Mouse (Mus musculus) midbrain, embryonic 16.5 days (tissue): ENCODE results near the gene Espn. TPM values are rescaled to one million over a fixed set of nuclear protein-coding genes. Genes with fewer than 3 reads are reported as not detected.

Experiments used
- ATAC-seq: fragments of 200-750 bp; cut with Nextera tagmentation; 2 replicates; pipeline ENCODE4 v1.8.0; 2017; ENCODE audit warnings: moderate TSS enrichment
- H3K27ac ChIP-seq: fragments of 300-500 bp; sonication (generic); 2 replicates; pipeline ENCODE4 v1.5.1; 2014; ENCODE audit warnings: mild to moderate bottlenecking, low read length, mixed read lengths
- H3K27me3 ChIP-seq: fragments of 300-500 bp; sonication (generic); 2 replicates; pipeline ENCODE4 v1.6.1; 2014; ENCODE audit warnings: low read depth, low read length, mixed read lengths; ENCODE audit not compliant: control insufficient read depth, insufficient read depth
- H3K36me3 ChIP-seq: fragments of 300-500 bp; sonication (generic); 2 replicates; pipeline ENCODE4 v1.6.1; 2014; ENCODE audit warnings: mild to moderate bottlenecking, low read length, moderate library complexity, mixed read lengths; ENCODE audit not compliant: control insufficient read depth, insufficient read depth
- H3K4me1 ChIP-seq: fragments of 300-500 bp; sonication (generic); 2 replicates; pipeline ENCODE4 v1.6.1; 2014; ENCODE audit warnings: mild to moderate bottlenecking, low read length, mixed read lengths; ENCODE audit not compliant: control insufficient read depth, insufficient read depth
- H3K4me2 ChIP-seq: fragments of 300-500 bp; sonication (generic); 2 replicates; pipeline ENCODE4 v1.6.1; 2014; ENCODE audit warnings: mild to moderate bottlenecking, low read length, mixed read lengths
- H3K4me3 ChIP-seq: fragments of 300-500 bp; sonication (generic); 2 replicates; pipeline ENCODE4 v1.5.1; 2014; ENCODE audit warnings: low read depth, mild to moderate bottlenecking, low read length, moderate library complexity, mixed read lengths
- H3K9ac ChIP-seq: fragments of 300-500 bp; sonication (generic); 2 replicates; pipeline ENCODE4 v1.6.1; 2014; ENCODE audit warnings: low read depth, low read length, mixed read lengths
- H3K9me3 ChIP-seq: fragments of 300-500 bp; sonication (generic); replicated peaks from 2 replicates; pipeline ENCODE4 v1.6.1; 2014; ENCODE audit warnings: mild to moderate bottlenecking, low read length, mixed read lengths; ENCODE audit not compliant: control insufficient read depth, poor library complexity, severe bottlenecking
- WGBS: fragments of 180-500 bp; shearing (Covaris S2); extraction: QIAGEN DNeasy Blood & Tissue Kit; methylation state at CpG from one replicate; pipeline ENCODE4 v1.1.7; 2014; 5-methylcytosine and 5-hydroxymethylcytosine counted together
- polyA plus RNA-seq: library from polyadenylated mRNA; unstranded; fragments of >200 nt; fragmentation: Nextera tagmentation; extraction: Ambion mirVana; gene quantifications from 2 replicates; pipeline ENCODE4 v1.2.1, GENCODE M21; 2015

Gene Espn
- polyA plus RNA-seq, 1 experiment from 2014 or later = 0.14 TPM

GRCm38 (mm10) chr4:152088556-152089120, 63.5 kb downstream of the Espn start:
- Histone ChIP-seq H3K36me3 (no peaks in the 10 kb centered on the region), H3K4me2 (peak overlapping the region; percentile 90; the same call in 1 of the 2 replicates), H3K4me1 (peaks cover 21% of the 10 kb centered on the region), H3K9me3 (no peaks in the 10 kb centered on the region), H3K9ac (0 out of 2 replicates have a peak overlapping the region, but pooled peaks have one; percentile 35), H3K27ac (no peak overlapping the region), H3K27me3 (no peaks in the 10 kb centered on the region; the same call in none of the 2 replicates), H3K4me3 (no peak overlapping the region)
- ATAC-seq = no peak
- WGBS = 37% methylated on average over 8 of the region's 8 CpGs

- H3K9ac ChIP-seq = 0 out of 2 replicates have a peak overlapping the region, but pooled peaks have one; percentile 35
- H3K36me3 ChIP-seq = no peaks in the 10 kb centered on the region
- H3K27me3 ChIP-seq = no peaks in the 10 kb centered on the region; the same call in none of the 2 replicates
- no peaks in the 10 kb centered on the region for H3K9me3 ChIP-seq
- peak overlapping the region; percentile 90; the same call in 1 of the 2 replicates for H3K4me2 ChIP-seq
- no peak for ATAC-seq
- H3K27ac ChIP-seq = no peak overlapping the region
- no peak overlapping the region for H3K4me3 ChIP-seq
- peaks cover 21% of the 10 kb centered on the region for H3K4me1 ChIP-seq
- 21% methylated on average over 4 of the region's 4 CpGs for WGBS
These were observed 64.0 kb downstream of the Espn start for GRCm38 (mm10) chr4:152088133-152088532.

GRCm38 (mm10) chr4:152087211-152088081, 64.7 kb downstream of the Espn start:
- peaks cover 21% of the 10 kb centered on the region for H3K4me1 ChIP-seq
- H3K36me3 ChIP-seq = no peaks in the 10 kb centered on the region
- WGBS = 7% methylated on average over 12 of the region's 12 CpGs
- H3K9me3 ChIP-seq = no peaks in the 10 kb centered on the region
- peak; percentile 14; the same call in 1 of the 2 replicates for ATAC-seq
- peak overlapping the region; percentile 74 for H3K4me3 ChIP-seq
- peak overlapping the region; percentile 93 for H3K9ac ChIP-seq
- no peaks in the 10 kb centered on the region; the same call in none of the 2 replicates for H3K27me3 ChIP-seq
- no peak overlapping the region; the same call in 1 of the 2 replicates for H3K27ac ChIP-seq
- H3K4me2 ChIP-seq = peak overlapping the region; percentile 90

- peak overlapping the region; percentile 90 for H3K4me2 ChIP-seq
- peak; percentile 80 for ATAC-seq
- no peaks in the 10 kb centered on the region for H3K9me3 ChIP-seq
- H3K27me3 ChIP-seq = no peaks in the 10 kb centered on the region; the same call in none of the 2 replicates
- H3K36me3 ChIP-seq = no peaks in the 10 kb centered on the region
- WGBS = 0% methylated on average over 54 of the region's 92 CpGs
- H3K9ac ChIP-seq = peak overlapping the region; percentile 93
- peaks cover 21% of the 10 kb centered on the region for H3K4me1 ChIP-seq
- H3K4me3 ChIP-seq = peak overlapping the region; percentile 74
- H3K27ac ChIP-seq = no peak overlapping the region; the same call in 1 of the 2 replicates
These were observed 65.5 kb downstream of the Espn start for GRCm38 (mm10) chr4:152086505-152087210.

- no peak for ATAC-seq
- H3K36me3 ChIP-seq = no peaks in the 10 kb centered on the region
These were observed 67.6 kb downstream of the Espn start for GRCm38 (mm10) chr4:152084616-152085015.

GRCm38 (mm10) chr4:152083611-152084220, 68.5 kb downstream of the Espn start:
- ATAC-seq = no peak
- 62% methylated on average over 7 of the region's 7 CpGs for WGBS
- Histone ChIP-seq H3K4me1 (peaks cover 21% of the 10 kb centered on the region), H3K36me3 (no peaks in the 10 kb centered on the region), H3K4me3 (no peak overlapping the region), H3K9me3 (no peaks in the 10 kb centered on the region), H3K27me3 (no peaks in the 10 kb centered on the region; the same call in none of the 2 replicates), H3K9ac (no peak overlapping the region), H3K4me2 (no peak overlapping the region), H3K27ac (no peak overlapping the region)

More at GRCm38 (mm10) chr4:152084616-152085015, 67.6 kb downstream of the Espn start:
- Histone ChIP-seq H3K4me3 (no peak overlapping the region), H3K27ac (no peak overlapping the region), H3K27me3 (no peaks in the 10 kb centered on the region; the same call in none of the 2 replicates), H3K4me2 (no peak overlapping the region), H3K9me3 (no peaks in the 10 kb centered on the region), H3K4me1 (peaks cover 21% of the 10 kb centered on the region), H3K9ac (no peak overlapping the region)
- 91% methylated on average over 7 of the region's 7 CpGs for WGBS

- Histone ChIP-seq H3K4me2 (no peak overlapping the region), H3K4me3 (no peak overlapping the region), H3K9ac (no peak overlapping the region), H3K27ac (no peak overlapping the region), H3K36me3 (no peaks in the 10 kb centered on the region), H3K4me1 (no peaks in the 10 kb centered on the region), H3K27me3 (no peaks in the 10 kb centered on the region; the same call in 1 of the 2 replicates), H3K9me3 (no peaks in the 10 kb centered on the region)
- WGBS = 71% methylated on average over 7 of the region's 7 CpGs
- ATAC-seq = no peak
These were observed 72.2 kb downstream of the Espn start for GRCm38 (mm10) chr4:152079931-152080330.

GRCm38 (mm10) chr4:152079261-152079660, 72.9 kb downstream of the Espn start:
- Histone ChIP-seq H3K36me3 (no peaks in the 10 kb centered on the region), H3K4me1 (no peaks in the 10 kb centered on the region), H3K4me2 (no peak overlapping the region), H3K27me3 (no peaks in the 10 kb centered on the region; the same call in 1 of the 2 replicates), H3K9ac (no peak overlapping the region), H3K9me3 (no peaks in the 10 kb centered on the region), H3K4me3 (no peak overlapping the region), H3K27ac (no peak overlapping the region)
- no peak for ATAC-seq
- 91% methylated on average over 3 of the region's 3 CpGs for WGBS
